Mouse (Mus musculus): ENCODE results near the gene Padi2.

The Padi2 gene

DNA sequence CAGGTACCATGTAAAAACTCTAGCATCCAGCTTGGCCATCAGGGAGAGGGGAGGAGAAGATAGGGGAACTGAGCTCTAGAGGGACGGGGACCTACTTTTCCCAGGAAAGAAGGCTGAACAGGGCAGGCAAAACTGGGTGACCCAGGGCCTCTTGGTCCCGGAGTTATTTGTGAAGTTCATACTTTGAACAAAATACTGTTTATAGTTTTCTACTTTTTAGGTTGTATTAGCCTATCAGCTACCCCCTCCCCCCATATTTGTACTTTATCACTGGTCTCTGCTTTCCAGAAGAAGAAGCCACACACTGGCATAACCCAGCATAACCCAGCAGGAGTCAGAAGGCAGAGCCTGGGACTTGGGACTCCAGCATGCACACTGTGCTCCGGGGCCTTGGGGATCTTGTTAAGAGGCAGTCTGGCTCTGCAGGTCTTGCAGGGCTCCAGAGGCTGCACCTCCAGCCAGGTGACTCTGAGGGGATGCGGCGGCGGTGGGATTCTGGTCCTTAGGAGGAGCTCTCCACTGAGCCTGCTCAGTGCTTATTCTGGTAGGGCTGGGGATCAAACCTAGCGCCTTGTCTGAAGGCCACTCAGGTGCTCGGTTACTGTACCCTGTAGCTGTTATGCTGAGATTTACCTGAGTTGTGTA is 25.0 kb upstream of the Padi2 start:
- DNase-seq (ENCODE audit: low spot score), result no peak

- no peak for DNase-seq (ENCODE audit: low spot score)
Observed at GRCm38 (mm10) chr4:140881771-140882170, 24.4 kb upstream of the Padi2 start.

- no peak for DNase-seq (ENCODE audit: low spot score)
Observed at GRCm38 (mm10) chr4:140882365-140882764, 23.8 kb upstream of the Padi2 start.

DNA sequence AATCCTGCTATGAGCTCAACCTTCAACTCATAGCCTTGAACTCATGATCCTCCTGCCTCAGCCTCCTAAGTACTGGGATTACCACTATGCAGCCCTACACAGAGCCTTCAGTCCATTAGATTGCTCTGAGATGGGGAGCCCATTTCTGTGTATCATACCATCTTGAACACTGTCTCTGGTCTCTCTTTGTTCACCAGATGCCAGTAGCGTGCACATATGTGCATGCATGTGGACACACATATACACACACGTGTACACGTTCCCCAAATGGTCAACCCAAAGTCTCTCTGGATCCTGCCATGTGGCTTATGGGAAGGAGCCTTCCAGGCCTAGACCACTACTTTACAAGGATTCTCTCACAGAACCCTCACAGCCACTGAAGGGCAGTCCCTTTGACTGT is 23.2 kb upstream of the Padi2 start:
- DNase-seq (ENCODE audit: low spot score), result no peak

GRCm38 (mm10) chr4:140883852-140884251 is 22.3 kb upstream of the Padi2 start:
- DNase-seq (ENCODE audit: low spot score), result no peak

GRCm38 (mm10) chr4:140891525-140892162 is 14.5 kb upstream of the Padi2 start:
- no peak for DNase-seq (ENCODE audit: low spot score)

GRCm38 (mm10) chr4:140892163-140892530 is 14.0 kb upstream of the Padi2 start:
- no peak for DNase-seq (ENCODE audit: low spot score)

- no peak for DNase-seq (ENCODE audit: low spot score)
Observed at GRCm38 (mm10) chr4:140904776-140905425, 1.2 kb upstream of the Padi2 start.

GRCm38 (mm10) chr4:140905426-140905871 is 695 bp upstream of the Padi2 start:
- DNase-seq (ENCODE audit: low spot score), result no peak

GRCm38 (mm10) chr4:140906827-140907280 is 710 bp downstream of the Padi2 start:
- no peak for DNase-seq (ENCODE audit: low spot score)

- no peak for DNase-seq (ENCODE audit: low spot score)
Observed at GRCm38 (mm10) chr4:140907306-140908024, 1.3 kb downstream of the Padi2 start.

DNA sequence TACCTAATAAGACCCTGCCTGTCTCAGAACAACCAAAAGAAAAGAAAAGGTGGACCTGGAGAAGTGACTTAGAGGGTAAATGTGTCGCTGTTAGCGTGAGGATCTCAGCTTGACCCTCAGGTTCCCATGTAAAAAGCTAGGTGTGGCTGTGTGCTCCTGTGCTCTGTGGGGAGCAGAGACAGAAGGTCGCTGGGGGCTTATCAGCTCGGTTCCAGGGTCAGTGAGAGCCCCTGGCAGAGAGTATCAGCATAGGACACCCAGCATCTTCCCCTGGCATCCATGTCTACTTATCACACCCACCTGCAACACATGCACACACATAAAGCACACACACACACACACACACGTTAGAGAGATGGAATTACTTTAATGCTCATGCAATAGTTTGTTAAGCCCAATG is 2.5 kb downstream of the Padi2 start:
- no peak for DNase-seq (ENCODE audit: low spot score)

GRCm38 (mm10) chr4:140909536-140909935 is 3.4 kb downstream of the Padi2 start:
- no peak for DNase-seq (ENCODE audit: low spot score)

GRCm38 (mm10) chr4:140910661-140911310 is 4.6 kb downstream of the Padi2 start:
- DNase-seq (ENCODE audit: low spot score), result no peak

GRCm38 (mm10) chr4:140911416-140911815 is 5.3 kb downstream of the Padi2 start:
- no peak for DNase-seq (ENCODE audit: low spot score)

- no peak for DNase-seq (ENCODE audit: low spot score)
Observed at GRCm38 (mm10) chr4:140912271-140912833, 6.2 kb downstream of the Padi2 start.

- no peak for DNase-seq (ENCODE audit: low spot score)
Observed at GRCm38 (mm10) chr4:140913565-140913964, 7.4 kb downstream of the Padi2 start.

GRCm38 (mm10) chr4:140914731-140915131 is 8.6 kb downstream of the Padi2 start:
- no peak for DNase-seq (ENCODE audit: low spot score)

DNA sequence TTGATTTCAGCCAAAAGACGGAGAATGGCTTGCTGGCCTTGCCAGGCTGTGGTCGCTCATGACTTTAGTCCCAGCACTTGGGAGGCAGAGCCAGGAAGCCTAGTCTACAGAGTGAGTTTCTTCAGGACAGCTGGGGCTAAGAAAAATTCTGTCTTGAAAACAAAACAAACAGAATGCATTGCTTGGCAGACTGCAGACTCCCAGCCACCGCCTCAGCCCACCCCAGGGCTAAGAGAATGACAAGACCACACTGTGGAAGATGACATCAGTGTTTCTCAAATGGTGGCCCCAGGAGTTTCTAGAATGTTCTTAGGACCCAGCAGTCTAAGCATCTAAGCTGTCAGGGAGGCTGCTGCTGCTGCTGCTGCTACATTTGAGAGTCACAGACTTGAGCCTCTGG is 9.1 kb downstream of the Padi2 start:
- no peak for DNase-seq (ENCODE audit: low spot score)

DNA sequence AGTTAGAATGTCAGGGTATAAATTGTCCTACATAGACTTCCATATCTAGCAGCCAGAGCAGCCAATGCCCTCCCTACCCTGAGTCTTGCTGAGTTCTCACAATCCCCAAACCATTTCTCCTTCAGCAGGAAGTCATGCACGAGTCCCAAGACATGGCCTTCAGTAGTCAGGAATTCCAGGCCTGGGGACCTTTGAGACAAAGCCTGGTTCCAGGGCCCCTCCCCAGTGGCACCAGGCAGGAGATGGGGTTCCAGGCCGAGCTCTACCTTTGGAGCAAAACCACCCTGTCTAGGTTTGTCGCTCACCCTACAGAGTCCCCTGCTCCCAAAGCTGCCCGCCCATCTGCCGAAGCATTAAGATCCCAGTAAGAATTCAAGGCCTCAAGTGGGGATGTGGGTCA is 10.2 kb downstream of the Padi2 start:
- no peak for DNase-seq (ENCODE audit: low spot score)

DNA sequence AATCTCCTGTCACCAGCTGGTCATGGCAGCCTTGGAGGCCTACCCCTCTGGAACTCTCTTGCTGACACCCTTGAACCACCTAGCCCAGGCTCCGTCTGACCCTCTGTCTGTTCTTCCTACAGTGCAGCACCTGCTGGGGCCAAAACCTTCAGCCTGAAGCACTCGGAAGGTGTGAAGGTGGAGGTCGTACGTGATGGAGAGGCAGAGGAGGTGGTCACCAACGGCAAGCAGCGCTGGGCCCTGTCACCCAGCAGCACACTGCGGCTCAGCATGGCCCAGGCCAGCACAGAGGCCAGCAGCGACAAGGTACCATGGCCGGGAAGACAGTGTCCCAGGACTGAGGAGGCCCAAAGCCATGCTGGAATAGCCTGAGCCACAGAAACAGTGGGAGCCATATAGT is 11.3 kb downstream of the Padi2 start:
- no peak for DNase-seq (ENCODE audit: low spot score)

Measured in testis, postnatal 14 days (tissue).